Mouse (Mus musculus): ENCODE data around the gene Gramd4. TPM values are rescaled to one million over a fixed set of nuclear protein-coding genes. Genes with fewer than 3 reads are reported as not detected.
A peak's percentile ranks its signal among the peaks of the same experiment; 100 is the strongest.

Gene Gramd4
- total RNA-seq, 2 experiments from 2014 or later = 4.2 to 9.7 TPM

GRCm38 (mm10) chr15:86071166-86071565 is 13.7 kb downstream of the Gramd4 start:
- no peak for DNase-seq

DNA sequence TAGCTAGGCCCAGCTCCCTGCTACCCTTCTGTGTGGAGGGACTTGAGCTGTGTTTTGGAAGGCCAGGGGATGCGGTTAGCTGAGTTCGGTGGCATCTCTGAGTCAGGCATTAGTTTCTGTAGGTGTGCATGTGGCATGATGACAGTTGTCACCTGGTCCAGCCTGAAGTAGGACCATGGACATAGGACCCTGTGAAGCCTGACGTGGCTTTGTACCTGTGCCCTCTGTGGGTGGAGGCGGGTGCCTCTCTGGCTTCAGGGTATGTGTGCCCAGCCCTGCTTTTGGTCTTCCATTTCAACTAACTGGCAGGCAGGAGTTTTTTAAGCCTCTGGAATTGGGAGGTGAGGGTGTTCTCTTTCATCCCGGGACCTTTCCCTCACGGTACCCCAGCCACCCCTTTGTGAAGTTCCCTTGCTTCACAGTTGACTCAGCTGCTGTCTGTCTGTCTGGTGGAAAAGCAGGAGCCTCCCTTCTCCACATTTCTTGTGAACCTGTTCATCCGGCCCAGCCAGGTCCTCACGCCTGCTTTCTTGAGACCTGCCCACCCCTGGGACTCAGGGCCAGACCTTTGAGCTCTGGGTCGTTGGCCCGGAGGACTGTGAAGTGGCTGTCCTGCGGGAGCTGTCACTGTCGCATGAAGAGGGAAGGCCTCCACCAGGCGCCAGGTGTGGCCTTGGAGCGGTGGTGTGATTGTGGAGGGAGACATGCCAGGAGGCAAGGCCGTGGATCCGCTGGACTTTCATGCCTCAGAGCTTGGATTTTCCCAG is 16.9 kb downstream of the Gramd4 start:
- no peak for DNase-seq

DNA sequence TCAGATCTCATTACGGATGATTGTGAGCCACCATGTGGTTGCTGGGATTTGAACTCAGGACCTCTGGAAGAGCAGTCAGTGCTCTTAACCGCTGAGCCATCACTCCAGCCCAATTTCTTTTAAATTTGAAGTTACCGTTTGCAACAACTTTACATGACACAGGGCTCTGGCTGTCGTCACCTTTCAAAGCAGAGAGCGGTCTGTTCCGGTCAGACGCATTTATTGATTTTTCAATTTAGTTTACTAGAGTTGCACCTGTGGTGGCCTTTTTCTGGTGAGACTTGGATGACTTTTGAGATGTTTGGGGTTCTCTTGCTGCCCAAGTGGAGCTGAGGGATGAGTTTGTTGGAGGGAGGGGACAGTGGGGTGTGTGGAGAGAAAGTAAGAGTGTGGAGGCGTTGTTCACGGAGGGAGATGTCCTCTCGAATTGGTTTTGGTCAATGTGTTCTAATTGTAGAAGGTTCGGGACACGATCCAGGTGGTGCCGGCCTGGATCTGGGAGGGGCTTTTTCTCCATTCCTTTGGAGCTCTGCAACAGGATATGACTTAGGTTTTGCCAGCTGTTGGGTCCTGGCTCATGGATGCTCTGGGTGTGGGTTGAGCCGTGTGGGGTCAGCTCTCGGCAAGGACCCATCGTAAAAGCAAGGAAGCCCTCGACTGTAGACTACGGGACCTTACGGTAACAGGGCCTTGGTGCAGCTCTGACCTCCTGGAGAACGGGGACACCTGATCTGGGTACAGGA is 18.0 kb downstream of the Gramd4 start:
- DNase-seq = no peak

DNA sequence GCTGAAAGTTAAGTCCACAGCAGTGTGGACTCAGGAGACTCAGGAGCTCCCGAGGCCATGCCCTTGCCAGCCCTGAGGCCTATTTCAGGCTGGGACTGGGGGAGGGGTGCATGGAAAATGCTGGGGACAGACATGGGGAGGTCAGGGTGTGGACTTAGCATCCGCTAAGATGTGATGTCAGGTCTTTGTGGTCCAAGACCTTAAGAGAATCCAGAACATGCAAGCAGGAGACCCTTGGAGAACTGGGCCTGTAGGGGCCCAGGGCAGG is 18.5 kb downstream of the Gramd4 start:
- DNase-seq = peak; percentile 55

GRCm38 (mm10) chr15:86076378-86076777 is 18.9 kb downstream of the Gramd4 start:
- no peak for DNase-seq

- no peak for DNase-seq
Measured at GRCm38 (mm10) chr15:86077934-86078333, 20.4 kb downstream of the Gramd4 start.

- no peak for DNase-seq
Measured at GRCm38 (mm10) chr15:86078481-86079216, 21.2 kb downstream of the Gramd4 start.

DNA sequence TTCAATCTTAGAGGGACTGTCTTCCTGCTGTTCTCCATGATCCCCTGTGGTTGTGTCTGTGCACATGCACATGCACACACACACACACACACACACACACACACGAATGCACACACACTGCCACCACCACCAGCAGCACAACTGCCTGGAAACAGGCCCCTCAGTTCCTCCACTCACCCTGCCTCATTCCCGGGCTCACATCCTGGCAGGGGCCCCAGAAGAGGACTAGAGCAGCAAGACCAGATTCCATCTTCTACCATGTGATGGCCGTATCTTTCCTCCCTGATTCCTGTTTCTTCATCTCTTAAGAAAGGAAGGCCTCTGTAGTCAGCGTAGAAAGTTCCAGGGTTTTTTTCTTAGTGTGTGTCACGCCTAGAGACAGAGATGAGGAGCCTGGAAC is 22.0 kb downstream of the Gramd4 start:
- no peak for DNase-seq

DNA sequence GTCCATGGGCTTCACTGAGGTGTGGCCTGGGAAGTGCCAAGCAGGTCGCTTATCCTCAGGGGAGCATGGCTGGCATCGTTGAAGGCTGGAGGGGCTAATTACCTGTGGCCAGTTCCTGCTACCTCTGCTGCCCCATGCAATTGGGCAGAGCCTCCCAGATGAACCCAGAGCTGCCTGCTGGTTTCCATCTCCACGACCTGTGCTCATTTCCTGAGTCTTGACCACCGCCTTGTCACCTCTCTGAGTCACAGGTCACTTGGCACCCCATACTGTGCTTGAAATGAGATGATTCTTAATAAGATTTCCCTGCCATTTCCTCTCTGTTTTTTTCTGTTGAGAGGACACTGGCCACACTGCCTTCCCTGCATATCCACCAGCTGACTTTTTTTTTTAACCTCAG is 22.4 kb downstream of the Gramd4 start:
- no peak for DNase-seq

GRCm38 (mm10) chr15:86080408-86080807 is 22.9 kb downstream of the Gramd4 start:
- no peak for DNase-seq

DNA sequence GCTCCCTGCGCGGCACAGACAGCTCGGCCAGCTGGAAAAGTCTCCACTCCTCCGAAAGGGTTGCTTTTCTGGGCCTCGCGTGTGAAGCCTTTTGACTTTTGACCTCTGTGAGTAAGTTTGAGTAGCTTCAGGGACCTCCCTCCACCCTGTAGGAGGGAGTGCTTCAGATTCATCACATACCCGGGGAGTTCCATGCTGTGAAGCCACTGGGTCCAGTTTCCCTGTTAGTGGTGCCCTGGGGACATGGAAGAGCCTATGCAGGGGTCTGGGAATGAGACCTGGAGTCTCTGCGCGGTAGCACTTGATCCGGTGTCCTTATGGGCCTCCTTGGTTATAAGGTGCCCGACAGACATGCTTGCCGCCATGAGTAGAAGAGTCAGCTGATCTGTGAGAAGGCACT is 24.2 kb downstream of the Gramd4 start:
- DNase-seq = no peak

DNA sequence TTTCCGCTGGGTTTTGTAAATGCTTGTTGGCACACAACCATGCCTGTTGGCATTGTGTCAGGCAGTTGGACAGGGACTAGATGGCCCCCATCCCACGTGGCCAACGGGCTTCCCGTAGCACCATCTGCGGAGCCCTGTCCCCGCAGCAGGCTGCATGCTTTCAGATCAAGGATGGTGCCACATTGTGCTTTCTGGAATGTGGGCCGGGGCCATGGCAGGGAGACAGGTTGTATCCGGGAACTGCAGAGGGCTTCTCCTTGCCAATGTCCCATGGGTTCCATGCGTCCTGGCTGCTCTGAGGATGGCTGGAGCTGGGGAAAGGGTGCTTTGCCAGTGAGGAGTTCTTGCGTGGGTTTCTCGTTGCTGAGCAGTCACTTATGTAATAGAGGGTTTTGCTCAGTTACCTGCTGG is 25.1 kb downstream of the Gramd4 start:
- no peak for DNase-seq

DNA sequence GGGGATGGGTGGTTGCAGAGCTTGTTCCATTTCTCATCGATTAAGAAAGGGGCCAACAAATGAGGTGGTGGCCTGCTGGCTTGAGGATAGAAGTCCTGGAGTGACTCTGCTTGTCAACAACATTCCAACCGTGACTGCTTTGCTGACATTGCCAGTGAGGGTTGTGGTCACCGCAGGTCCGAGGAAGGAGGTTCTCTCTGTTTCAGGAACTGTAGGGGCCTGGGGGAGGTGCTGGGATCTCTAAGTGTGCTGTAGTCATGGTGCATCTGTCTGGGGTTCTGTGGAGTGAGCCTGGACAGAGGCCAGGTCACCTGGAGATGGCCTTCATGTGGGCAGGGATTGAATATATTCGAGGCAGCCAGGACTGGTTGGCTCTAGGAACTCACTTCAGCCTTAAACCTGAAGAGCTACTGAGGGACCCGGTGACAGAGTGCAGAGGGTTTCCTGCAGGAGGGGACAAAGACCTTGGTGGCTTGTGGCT is 25.8 kb downstream of the Gramd4 start:
- DNase-seq = no peak

GRCm38 (mm10) chr15:86085301-86086225 is 28.1 kb downstream of the Gramd4 start:
- DNase-seq = no peak

DNA sequence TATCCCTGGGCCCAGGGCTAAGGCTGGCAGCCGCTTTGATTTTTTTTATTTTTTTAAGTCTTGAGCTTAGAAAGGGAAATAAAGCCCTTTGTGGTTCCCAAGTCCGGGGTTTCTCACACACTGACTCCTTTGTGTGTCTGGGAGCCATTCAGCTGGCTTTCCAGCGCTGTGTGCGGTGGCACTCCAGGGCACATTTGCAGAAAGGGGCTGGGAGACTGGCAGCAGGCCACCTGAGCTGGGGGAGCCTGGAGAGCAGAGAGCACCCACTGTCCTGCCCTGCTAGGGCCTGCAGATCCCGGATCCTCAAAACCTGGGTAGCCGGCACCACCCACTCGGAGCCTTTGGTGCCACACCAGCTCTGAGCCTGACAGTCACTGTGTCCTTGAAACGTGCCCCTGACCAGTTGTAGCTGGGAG is 28.8 kb downstream of the Gramd4 start:
- DNase-seq = no peak

DNA sequence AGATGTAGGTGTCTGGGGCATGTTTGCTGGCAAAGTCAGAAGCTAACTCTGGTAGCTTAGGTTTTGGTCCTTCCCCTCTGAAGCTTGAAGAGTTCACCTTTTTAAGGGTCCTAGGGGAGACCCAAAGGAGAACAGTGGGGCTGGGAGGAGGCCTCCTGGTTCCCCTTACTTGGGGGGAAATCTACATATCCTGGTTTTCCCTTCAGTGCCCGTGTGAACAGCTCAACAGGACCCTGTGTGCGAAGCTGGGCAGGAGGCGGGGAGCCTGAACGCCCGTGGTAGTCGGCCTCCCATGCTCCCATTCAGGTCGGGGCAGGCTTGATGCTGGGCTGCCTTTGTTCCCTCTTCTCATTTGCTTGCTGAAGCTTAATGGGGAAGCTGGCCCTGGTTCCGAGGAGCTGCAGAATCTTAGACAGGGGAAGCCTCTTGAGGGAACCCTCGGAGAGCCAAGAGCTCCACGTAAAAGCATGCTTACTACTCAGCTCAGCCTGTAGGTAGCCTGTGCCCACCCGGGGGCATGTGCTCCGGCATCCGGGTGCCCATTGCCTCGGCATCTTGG is 30.2 kb downstream of the Gramd4 start:
- no peak for DNase-seq

DNA sequence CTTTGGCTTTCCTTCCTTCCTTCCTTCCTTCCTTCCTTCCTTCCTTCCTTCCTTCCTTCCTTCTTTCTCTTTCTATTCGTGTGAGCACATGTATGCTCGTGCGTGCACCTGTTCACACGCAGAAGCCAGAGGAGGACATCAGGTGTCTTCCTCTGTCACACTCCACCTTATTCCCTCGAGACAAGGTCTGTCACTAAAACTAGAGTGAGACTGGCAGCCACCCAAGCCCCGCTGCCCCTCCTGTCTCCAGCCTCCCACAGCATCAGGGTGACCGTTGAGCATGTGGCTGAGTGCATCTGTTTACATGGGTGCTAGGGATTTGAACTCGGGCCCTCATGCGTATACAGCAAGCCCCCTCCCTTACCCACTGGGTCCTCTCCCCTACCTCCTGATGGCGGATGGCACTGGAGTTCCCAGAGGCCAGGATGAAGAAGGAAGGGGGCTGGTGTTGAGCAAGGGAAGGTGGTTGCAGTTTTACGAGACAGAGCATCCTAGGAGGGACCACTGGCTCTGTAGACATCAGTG is 30.8 kb downstream of the Gramd4 start:
- no peak for DNase-seq

DNA sequence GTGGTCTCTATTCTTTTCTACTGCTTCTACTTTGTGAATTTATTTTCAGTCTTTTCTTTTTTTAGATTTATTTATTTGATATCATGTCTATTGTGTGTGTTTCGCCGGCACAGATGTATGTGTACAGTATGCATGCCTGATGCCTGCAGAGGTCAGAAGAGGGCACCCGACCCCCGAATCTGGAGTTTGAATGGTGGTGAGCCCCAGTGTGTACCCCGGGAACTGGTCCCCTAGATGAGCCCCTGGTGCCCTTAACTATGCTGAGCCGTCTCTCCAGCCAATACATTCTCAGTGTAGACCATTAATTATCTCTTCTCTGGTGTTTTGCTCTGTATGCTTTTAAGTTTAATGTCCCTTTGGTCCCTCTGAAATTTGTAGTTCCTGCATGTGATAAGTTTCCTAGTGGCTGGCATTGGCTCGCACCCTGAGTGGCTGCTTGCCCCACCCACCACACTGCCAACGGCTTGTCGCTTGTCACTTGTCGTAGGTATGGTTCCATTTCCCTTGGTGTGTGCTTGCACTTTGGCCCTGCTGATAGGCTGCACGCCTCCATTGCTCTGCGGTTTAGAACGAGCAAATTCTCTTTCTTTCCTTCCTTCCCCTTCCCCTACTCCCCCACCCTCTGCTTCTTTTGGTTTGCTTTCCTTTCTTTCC is 31.7 kb downstream of the Gramd4 start:
- DNase-seq = no peak

DNA sequence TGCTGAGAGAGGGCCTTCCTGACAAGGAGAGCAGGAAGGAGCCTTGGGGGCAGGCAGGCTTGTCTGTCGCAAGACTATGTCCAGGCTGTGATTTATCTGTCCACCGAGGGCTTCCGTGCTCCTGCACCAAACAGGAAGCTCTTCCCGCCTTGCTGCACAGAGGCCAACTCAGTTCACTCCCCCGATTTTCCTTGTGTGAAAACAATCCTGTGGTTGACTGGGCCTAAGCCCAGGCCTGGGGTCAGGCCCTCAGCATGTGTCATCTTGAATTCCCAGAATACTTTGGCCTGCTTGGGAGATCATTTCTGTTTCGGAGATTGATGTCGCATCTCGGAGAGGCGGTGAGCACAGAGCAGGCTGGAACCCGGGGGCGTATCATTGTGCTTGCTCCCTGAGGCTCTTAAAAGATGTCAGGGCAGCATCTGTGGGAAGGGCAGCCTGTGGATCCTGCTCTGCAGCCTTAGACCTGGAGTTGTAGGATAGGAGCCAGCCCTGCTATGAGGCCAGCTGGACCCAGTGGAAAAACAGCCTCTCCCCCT is 32.6 kb downstream of the Gramd4 start:
- DNase-seq = peak; percentile 83

DNA sequence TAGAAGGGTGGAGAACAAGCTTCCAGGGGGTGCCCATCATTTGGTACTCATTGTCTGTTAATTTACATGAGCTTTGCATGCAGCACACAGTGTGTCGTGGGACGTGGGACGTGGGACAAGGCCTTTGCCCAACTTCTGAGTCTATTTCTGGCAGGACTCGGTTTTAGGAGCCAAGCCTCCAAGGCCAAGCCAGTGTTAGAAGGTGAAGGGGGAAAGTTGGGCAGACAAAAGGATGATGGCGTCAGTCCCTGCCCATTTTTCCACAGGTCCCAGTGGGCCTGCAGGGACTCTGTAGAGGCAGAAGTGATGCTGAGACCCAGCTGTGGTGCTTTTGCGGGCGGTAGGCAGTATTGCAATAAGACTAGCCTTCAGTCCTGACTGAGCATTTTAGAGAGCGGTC is 33.1 kb downstream of the Gramd4 start:
- no peak for DNase-seq

Data from gastrocnemius, postnatal 25 days (tissue).